Mouse (Mus musculus): Measurements from ENCODE around the gene Cdh4.

- TF ChIP-seq MAFK (IDR thresholded peaks at IDR 0.05; ENCODE audit: insufficient read depth, low read depth, low read length) (no peak), HCFC1 (IDR thresholded peaks at IDR 0.05; ENCODE audit: borderline replicate concordance, insufficient read depth, low read length) (no peak), CHD2 (IDR thresholded peaks at IDR 0.05; ENCODE audit: low read depth, low read length) (no peak), ZC3H11A (IDR thresholded peaks at IDR 0.05; ENCODE audit: borderline replicate concordance, low read depth, low read length) (no peak), ZNF384 (IDR thresholded peaks at IDR 0.05; ENCODE audit: low read depth, low read length) (no peak)
Measured at GRCm38 (mm10) chr2:179533881-179534280, 91.7 kb downstream of the Cdh4 start.
